Mouse (Mus musculus) bone marrow macrophage, adult 2 months (primary cell): ENCODE results near the gene Ppp2r3d. TPM values are rescaled to one million over a fixed set of nuclear protein-coding genes. Genes with fewer than 3 reads are reported as not detected.

Experiments
- H3K27ac ChIP-seq: 2 replicates; pipeline ENCODE4 v1.5.1; 2012; ENCODE audit warnings: low read depth, low read length; ENCODE audit not compliant: insufficient read depth
- H3K4me1 ChIP-seq: 2 replicates; pipeline ENCODE4 v1.6.1; 2012; ENCODE audit warnings: low read length; ENCODE audit not compliant: control insufficient read depth, insufficient read depth
- H3K4me3 ChIP-seq: 2 replicates; pipeline ENCODE4 v1.5.1; 2012; ENCODE audit warnings: mild to moderate bottlenecking, low read length, moderate library complexity; ENCODE audit not compliant: insufficient read depth
- CTCF ChIP-seq: IDR thresholded peaks from 2 replicates; pipeline ENCODE4 v1.5.1; 2012; ENCODE audit warnings: low read depth, mild to moderate bottlenecking, low read length, moderate library complexity
- POLR2A ChIP-seq: IDR thresholded peaks from 2 replicates; pipeline ENCODE4 v1.6.1; 2012; ENCODE audit warnings: mild to moderate bottlenecking, low read depth, low read length, borderline replicate concordance
- polyA plus RNA-seq: library from polyadenylated mRNA; stranded (reverse); fragments of >200 nt; gene quantifications from 2 replicates; pipeline ENCODE4 v1.2.4, GENCODE M21; 2012; ENCODE audit not compliant: missing spikeins, insufficient read depth, insufficient read length

Gene Ppp2r3d
- polyA plus RNA-seq, 1 experiment, result 110 TPM

DNA sequence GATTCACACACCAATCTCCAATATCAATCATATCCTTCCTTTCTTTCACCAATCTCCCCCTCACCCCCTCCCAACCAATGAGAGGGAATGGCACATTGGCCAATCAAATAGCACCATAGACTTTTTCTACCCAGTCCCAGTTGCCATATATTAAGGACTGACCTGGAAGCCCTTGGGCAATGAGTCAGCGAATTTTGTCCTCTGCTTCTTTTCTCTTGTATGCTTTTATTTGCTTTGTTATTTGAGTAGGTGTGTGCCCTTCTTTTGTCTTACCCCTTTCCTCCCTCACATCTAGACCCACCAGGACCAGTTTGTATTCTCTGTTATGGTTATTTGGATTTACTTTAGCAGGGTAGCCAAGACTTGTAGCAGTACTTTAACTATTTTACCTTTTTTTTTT, 68.1 kb downstream of the Ppp2r3d start:
- TF ChIP-seq CTCF, result no peak
- TF ChIP-seq POLR2A, result no peak
- Histone ChIP-seq H3K27ac (no peak overlapping the region), H3K4me1 (no peaks in the 10 kb centered on the region), H3K4me3 (no peak overlapping the region)

Other genes starting within 250 kb of the Ppp2r3d start
- gene 2010315B03Rik, start 164.2 kb downstream of the Ppp2r3d start, polyA plus RNA-seq, result 28.0 and 28.8 TPM in 2 replicates
- gene Gm21836, start 16.9 kb upstream of the Ppp2r3d start, polyA plus RNA-seq, result not detected in 2 replicates